Mouse (Mus musculus): Measurements from ENCODE around the gene Gm9837. TPM values are rescaled to one million over a fixed set of nuclear protein-coding genes. Genes with fewer than 3 reads are reported as not detected.

Gene Gm9837
- polyA plus RNA-seq, 1 experiment from 2014 or later: not detected

Other genes with a start within 250 kb of the Gm9837 start
- 105 and 110 TPM in 2 replicates for gene Hspa4, start 170.0 kb downstream of the Gm9837 start, polyA plus RNA-seq (2014; fragmentation: Nextera tagmentation; extraction: Ambion mirVana)
- gene Zcchc10, start 145.8 kb downstream of the Gm9837 start, polyA plus RNA-seq (2014; fragmentation: Nextera tagmentation; extraction: Ambion mirVana): 22.4 and 22.5 TPM in 2 replicates
- 48.1 and 56.6 TPM in 2 replicates for gene Aff4, start 119.6 kb downstream of the Gm9837 start, polyA plus RNA-seq (2014; fragmentation: Nextera tagmentation; extraction: Ambion mirVana)
- gene Leap2, start 47.3 kb downstream of the Gm9837 start, polyA plus RNA-seq (2014; fragmentation: Nextera tagmentation; extraction: Ambion mirVana): not detected in 2 replicates
- gene Uqcrq, start 39.6 kb downstream of the Gm9837 start, polyA plus RNA-seq (2014; fragmentation: Nextera tagmentation; extraction: Ambion mirVana): 645 and 717 TPM in 2 replicates
- 1.5 and 1.7 TPM in 2 replicates for gene Gdf9, start 39.5 kb downstream of the Gm9837 start, polyA plus RNA-seq (2014; fragmentation: Nextera tagmentation; extraction: Ambion mirVana)
- not detected in 2 replicates for gene Gm10447, start 13.4 kb downstream of the Gm9837 start, polyA plus RNA-seq (2014; fragmentation: Nextera tagmentation; extraction: Ambion mirVana)
- 0.97 and 1.4 TPM in 2 replicates for gene Shroom1, start 13.3 kb downstream of the Gm9837 start, polyA plus RNA-seq (2014; fragmentation: Nextera tagmentation; extraction: Ambion mirVana)
- gene Gm9945, start 9.7 kb upstream of the Gm9837 start, polyA plus RNA-seq (2014; fragmentation: Nextera tagmentation; extraction: Ambion mirVana): not detected in 2 replicates
- gene Sowaha, start 9.8 kb upstream of the Gm9837 start, polyA plus RNA-seq (2014; fragmentation: Nextera tagmentation; extraction: Ambion mirVana): 0.09 and 0.28 TPM in 2 replicates
- gene Sept8, start 48.8 kb upstream of the Gm9837 start, polyA plus RNA-seq (2014; fragmentation: Nextera tagmentation; extraction: Ambion mirVana): 20.7 and 22.7 TPM in 2 replicates
- 58.7 and 63.5 TPM in 2 replicates for gene Kif3a, start 96.9 kb upstream of the Gm9837 start, polyA plus RNA-seq (2014; fragmentation: Nextera tagmentation; extraction: Ambion mirVana)
- 1.1 and 1.2 TPM in 2 replicates for gene Il4, start 148.2 kb upstream of the Gm9837 start, polyA plus RNA-seq (2014; fragmentation: Nextera tagmentation; extraction: Ambion mirVana)
- not detected in 2 replicates for gene Il13, start 164.2 kb upstream of the Gm9837 start, polyA plus RNA-seq (2014; fragmentation: Nextera tagmentation; extraction: Ambion mirVana)
- gene Rad50, start 236.8 kb upstream of the Gm9837 start, polyA plus RNA-seq (2014; fragmentation: Nextera tagmentation; extraction: Ambion mirVana): 29.5 and 29.8 TPM in 2 replicates